Mouse (Mus musculus) urinary bladder, postnatal 25 days (tissue): ENCODE measurements around the gene Lmod2.
A peak's percentile ranks its signal among the peaks of the same experiment; 100 is the strongest.

Experiments
- DNase-seq: peaks from one replicate; pipeline ENCODE4 v3.0.0; 2022; ENCODE audit warnings: low spot score

Lmod2 gene

DNA sequence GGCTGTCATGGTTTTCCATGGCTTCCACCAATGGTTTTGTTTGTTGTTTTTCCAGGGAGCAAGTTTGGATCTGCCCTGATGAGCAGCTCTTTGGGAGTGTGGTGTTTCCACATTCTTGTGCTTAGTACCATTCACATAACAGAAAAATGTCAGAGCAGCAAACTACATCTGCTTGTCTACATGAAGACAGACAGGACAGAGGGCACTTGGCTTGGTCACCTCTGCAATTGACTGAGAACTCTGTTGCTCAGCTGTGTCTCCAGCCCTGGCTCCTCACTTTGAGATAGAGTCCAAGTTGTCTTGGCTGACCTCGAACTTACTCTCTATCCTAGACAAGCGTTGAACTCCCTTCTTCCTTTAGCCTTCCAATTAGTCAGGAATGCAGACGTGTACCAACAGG lies 4.8 kb downstream of the Lmod2 start:
- DNase-seq, result no peak

DNA sequence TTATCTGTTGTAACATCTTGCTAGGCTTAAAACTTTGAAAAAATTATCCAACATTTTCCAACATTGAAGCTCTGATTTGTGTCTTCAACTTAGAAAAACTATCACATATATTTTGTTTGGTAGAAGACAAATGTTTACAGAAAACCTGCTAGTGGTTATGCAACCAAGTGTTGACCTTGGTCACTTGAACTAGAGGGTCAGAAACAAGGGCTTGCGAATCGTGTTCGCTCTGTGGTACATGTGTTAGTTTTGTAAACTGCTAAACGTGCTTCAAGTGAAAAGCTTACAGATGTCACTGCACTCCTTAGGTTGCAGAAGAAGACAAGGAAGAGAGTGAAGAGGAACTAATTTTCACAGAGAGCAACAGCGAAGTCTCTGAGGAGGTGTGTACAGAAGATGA lies 5.4 kb downstream of the Lmod2 start:
- DNase-seq, result no peak

DNA sequence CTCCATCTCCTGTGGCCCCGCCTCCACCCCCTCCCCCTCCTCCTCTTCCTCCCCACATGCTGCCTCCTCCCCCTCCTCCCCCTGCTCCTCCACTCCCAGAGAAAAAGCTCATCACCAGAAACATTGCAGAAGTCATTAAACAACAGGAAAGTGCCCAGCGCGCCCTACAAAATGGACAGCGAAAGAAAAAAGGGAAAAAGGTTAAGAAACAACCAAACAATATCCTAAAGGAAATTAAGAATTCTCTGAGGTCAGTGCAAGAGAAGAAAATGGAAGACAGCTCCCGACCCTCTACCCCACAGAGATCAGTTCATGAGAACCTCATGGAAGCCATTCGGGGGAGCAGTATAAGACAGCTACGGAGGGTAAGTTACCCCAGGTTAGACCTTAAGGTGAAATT lies 6.7 kb downstream of the Lmod2 start:
- DNase-seq, result no peak

DNA sequence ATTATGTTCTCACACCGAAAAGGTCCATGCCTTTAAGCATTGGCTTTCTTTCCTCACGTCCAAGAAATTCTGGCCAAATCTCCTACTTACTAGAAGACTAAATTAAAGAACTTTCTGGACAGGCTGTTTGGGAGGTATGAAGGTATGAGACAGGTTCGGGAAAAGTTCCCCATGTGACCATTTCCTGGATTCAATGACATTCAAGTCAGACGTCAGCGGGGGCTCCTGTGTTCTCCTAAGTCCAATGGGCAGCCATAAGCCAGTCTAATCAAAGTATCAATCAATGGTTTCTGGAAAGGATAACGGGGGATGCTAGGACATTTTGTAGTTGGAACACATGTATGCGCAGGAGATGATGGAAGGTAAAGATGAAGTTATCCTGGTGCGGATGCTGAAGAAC lies 8.1 kb downstream of the Lmod2 start:
- DNase-seq, result no peak

DNA sequence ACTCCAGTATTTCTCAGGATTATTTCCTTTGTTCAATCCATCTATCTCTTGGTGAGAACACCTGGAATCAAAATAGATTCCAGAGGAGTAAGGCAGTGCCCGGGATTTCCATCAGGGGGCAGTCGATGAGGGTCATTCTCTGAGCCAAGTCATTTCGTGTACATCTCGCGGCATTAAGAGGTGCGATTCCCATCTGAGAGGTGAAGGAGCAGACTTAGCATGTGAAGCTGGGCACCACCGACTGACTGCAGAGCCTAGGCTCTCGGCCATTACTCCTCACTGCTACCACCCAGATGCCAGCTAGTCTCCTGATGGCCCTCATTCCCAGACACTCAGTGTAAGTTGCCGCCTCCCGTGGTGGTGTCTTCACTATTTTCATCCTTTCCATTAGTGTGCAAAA lies 8.9 kb downstream of the Lmod2 start:
- no peak for DNase-seq

DNA sequence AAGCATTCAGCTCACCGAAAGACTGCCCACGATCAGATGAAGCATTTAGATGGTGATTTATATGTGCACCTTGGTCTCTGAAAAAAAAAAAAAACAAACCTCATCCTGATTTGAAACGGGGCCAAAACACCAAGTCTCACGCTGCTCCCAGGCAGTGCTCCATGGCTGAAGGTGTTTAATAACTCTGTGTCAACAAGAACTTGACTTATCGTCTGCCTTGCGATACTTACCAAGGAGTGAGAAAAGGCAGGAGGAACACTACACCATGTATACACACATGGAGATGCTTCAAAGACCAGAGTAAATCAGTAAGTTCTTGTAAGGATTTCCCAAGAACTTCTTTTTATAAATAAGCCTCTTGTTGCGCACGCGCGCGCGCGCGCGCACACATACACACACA lies 10.0 kb downstream of the Lmod2 start:
- DNase-seq, result no peak

DNA sequence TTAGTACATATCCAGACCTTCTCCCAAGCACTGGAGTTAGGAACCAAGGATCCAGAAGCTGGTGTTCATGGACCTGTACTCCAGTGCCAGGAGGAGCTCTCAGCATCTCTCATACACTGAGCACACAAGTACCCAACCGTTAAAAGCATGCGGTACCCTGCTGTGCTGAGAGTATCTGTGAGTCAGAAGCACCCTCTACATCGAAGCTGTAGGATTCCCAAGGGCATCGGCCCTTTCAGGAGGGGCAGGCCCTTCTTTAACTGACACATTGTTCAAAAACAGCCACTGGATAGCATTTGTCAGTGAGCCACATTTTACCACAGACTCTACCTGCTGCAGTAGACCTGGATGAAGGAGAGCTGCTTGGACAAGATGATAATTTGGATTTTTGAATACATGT lies 10.6 kb downstream of the Lmod2 start:
- no peak for DNase-seq

DNA sequence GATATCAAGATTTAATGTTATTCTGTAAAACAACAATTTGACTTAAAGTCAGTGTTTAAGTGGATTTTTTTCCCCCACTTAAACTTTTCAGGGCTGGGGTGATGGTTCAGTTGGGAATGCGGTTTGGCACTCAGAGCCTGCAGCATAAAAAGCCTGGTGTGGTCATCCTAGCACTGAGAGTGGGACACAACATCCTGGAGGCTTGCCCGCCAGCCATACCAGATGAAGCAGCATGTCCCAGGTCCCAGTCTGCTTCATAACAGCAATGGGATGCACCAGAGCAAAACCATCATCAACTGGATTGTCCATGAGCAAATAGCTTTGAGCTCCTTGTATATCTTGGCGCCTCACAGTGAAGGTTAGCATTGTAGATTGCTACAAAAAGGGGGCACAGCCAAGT lies 11.1 kb downstream of the Lmod2 start:
- no peak for DNase-seq

DNA sequence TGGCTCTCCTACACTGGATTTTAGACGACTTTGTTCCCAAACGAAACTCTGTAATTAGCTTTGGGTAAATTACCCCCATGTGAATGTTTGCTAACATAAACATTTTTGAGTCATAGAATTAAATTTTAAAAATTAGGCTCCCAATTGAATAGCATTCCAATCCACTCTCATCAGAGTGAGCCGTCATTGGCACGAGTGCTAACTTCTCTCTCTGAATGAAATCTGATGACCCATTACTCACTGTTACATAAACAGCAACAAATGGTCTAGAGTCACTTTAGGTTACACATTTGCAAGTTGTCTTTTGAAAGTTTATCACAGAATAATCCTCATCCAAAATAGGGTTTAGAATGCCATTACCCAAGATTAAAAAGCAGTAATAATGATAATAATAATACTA lies 12.0 kb downstream of the Lmod2 start:
- DNase-seq, result no peak

DNA sequence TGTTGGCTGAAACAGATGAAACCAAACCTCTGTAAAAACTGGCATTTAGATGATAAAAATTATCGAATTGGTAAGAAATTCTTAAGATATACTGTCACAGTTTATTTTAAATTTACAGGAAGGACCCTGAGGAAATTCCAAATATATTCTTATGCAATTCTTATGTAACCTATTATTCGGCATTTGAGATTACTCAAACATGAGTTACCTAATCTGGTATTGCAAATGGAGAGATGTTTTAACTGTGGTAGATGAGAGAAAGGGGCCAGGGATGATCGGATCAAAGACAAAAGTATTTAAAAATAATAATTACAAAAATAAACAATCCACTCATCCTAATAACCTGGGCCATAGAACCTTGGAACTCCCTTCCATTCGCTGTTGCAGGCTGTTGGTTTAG lies 12.8 kb downstream of the Lmod2 start:
- DNase-seq, result no peak

DNA sequence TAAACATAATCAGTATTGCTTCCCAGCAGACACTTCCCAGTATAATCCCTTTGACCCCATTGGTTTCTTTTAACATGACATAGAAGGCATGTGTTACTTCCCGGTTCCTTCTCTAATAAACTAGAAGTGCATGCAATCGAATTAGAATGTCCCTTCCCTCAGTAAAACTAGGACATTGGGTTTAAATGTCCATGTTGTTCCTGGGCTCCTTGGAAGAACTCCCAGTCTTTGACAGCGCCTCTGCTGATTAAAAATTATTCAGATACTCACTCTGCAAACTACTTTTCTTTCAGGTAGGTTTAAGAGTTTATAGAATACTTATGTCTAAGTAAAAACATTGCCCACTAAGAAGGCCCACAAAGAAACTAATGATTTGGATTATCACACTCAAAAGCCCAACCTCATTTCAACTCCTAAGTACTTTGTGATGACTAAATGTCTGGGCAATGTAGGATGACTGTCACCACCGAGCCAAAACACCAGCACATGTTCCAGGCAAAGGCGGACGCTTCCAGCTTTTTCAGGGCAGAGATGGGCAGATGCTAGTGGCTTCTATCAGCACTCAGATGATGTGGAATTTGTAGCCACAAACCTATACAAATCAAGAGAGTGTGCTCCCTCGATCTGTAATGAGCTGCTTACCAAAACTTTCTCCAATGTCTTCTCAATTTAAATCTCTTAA lies 14.7 kb downstream of the Lmod2 start:
- no peak for DNase-seq

DNA sequence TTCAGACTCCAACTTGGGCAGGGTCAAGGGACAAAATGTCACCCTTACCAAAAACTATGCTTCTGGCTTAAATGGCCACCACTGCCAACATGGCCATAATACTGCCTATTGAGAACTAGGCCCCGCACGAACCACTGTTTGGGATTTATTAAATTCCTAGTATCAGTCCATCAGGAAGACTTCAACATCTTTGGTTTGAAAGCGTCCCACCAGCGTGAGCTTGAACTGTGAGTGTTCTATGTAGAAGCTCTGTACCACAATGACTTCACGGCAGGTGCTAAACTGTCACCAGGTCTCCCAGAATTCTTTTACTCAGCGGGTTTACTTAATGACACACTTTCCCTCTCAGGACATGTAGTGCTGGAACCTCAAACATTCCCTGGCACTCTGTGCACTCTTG lies 15.8 kb downstream of the Lmod2 start:
- no peak for DNase-seq

DNA sequence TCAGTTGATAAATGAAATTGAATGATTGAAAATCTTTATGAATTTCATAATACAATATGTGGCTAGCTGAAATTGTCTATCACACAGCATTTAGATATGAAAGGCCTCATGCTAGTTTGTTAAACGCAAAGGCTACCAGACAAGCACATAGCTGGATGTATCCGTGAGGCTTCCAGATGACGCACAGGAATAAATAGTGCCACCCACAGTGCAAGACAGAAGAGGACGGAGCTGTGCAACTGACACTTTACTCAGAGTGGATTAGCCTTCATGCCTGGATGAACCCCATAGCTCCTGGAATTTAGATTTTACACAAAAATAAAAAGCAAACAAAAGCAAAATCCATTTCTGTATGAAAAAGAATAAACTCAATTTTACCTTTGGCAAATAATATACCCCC lies 16.4 kb downstream of the Lmod2 start:
- DNase-seq, result no peak

DNA sequence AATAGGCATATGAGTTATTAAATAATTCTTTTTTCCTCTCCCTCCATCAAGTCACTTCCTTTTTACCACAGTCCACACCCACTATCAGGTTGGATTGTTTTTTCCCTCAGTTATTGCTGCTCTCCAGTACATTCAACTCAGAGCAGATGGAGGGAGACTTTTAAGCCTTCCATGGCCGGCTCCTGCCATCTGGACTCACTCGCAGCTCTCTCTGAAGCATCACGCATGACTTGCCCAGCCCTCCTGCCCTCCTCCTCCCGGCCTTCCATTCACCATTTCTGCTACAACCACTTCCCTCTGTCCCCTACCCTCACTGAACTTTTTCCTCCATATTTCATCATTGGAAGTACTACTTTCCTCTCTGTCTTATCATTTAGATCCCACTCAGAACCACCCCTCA lies 19.2 kb downstream of the Lmod2 start:
- no peak for DNase-seq

DNA sequence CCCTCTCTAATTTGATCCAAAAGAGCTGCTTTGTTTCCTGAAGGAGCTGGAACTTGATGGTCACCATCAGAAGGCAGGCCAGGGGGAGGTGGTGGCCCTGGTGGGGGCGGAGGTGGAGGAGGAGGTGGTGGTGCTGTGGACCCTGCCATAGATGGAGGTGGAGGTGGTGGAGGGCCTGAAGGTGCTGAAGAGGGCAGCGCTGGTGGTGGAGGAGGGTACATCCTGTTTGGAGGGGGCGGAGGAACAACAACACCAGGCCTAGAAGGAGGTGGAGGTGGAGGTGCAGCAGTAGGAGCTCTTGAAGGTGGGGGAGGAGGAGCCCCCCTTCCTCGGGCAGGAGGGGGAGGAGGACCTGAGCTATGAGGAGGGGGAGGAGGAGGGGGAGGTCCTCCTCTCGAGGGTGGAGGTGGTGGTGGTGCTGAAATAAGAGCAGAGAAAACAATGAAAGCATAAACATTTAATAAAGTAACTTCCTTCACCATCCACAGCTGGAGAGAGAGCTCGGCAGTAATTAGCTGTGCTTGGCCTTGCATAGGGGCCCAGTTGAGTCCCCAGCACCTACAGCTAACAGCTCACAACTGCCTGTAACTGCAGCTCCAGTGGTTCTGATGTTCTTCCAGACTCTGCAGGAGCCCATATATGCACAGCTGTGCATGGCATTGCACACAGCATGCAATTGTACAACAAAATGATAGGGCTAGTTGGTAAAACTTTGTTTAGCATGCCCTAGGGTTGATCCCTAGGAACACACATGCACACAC lies 21.9 kb downstream of the Lmod2 start:
- DNase-seq, result no peak

DNA sequence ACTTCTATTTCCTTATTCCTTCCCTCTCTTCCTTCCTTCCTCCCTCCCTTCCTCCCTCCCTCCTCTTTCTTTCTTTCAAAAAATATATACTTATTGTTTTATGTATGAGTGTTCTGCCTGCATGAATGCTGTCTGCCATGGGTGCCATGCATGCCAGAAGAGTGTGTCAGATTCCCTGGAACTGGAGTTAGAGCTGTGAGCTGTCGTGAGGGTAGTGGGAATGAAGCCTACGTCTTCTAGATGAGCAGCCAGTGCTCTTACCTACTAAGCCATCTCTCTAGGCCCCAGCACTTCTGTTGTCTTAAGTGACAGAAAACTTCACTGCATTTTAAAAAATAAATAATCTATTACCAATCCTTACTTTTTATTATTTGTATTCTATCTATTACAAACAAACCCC lies 23.4 kb downstream of the Lmod2 start:
- DNase-seq, result no peak

DNA sequence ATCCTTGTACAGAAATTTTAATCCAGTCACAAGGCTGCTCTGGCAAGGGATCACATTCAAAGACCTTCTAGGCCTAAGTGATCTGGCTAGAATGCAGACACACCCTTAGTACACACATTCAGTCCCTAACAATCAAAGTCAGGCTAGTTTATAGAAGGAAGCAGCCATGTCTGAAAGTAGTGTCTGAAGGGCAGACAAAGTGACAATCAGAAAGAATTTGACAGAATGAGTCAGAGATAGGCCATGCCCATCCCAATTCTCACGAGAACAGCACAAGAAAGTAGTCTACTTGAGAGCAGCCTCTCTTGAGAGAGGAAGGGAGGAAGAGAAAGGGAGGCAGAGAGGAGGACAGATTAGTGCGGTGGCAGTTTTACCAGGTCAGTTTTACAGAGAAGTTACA lies 24.5 kb downstream of the Lmod2 start:
- DNase-seq, result no peak

DNA sequence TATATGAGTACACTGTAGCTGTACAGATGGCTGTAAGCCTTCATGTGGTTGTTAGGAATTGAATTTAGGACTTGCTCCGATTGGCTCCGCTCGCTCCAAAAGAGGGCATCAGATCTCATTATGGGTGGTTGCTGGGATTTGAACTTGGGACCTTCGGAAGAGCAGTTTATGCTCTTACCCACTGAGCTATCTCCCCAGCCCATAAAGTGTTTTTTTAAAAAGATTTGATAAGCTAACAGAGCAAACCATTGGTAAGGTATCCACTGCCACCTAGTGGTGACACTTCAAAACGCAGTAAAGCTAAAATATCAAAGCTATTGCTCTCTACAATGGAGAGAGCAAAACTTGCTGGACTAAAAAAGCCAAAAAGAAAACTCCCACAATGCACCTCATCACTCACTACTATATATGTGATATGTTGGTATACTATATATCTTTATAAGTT lies 30.0 kb downstream of the Lmod2 start:
- DNase-seq, result peak; percentile 48

DNA sequence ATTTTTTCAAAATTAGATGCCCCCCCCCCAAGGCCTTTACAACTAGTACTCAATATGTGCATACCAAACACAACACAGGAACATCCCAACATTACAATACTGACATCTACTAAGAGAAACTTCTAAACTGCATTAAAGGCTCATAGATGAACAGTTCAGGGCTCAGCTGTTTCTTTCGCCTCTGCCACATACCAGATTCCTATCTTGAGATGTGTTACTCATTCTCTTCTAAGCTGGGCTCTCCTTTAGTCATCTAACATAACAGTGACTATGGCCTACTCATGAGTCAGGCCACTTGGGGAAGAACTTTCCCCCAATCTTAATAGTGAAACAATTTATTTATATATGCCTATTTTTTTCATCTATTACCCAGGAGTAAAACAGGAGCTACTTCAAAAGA lies 30.9 kb downstream of the Lmod2 start:
- no peak for DNase-seq

DNA sequence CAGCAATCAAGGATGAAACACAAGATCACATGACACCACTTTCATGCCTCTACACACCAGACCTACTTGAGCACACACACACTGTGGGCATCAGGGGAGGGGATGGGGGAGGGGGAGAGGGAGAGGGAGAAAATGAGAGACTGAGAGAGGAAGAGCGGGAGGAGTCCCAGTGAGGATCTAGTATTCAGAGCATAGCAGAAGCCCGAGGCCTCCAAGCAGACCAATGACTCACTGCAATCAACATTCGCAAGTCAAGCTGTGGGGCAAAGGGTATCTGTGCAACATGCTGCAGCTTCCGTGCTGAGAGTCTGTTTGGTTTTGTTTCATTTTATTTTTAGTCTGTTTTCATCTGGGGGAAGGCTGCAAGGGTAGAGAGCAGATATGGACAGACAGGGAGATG lies 34.5 kb downstream of the Lmod2 start:
- no peak for DNase-seq

DNA sequence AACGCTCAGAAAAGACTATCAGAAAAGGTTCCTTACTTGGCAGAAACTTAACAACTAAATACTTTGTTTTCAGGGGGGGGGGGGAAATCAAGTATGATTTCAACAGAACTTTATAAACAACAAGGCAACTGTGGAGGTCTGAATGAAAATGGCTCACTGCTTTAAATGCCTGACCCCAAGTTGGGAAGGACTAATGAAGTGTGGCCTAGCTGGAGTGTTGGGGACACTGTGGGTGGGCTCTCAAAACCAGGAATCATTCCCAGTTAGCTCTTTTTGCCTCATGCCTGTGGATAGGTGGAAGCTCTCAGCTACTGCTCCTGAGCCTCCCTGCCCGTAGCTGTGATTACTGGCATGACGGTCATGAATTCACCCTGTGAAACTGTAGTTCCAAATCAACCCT lies 36.5 kb downstream of the Lmod2 start:
- DNase-seq, result no peak

DNA sequence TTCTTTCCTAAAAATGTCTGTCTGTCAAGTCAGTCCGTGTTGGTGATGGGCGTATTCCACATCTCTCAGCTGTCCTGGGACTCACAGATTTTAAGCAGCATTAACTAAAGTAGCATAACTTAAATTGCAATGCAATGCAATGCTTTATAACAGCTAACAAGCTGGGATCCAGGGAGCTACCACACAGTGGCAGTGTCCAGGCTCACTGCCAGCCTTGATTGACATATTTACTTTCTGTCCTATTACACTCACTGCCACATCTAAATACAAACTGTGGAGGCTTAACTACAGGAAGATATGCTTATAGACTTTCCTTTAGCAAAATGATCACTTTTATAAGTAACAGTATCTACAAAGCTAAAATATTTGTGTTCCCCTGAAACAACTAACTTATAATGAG lies 38.3 kb downstream of the Lmod2 start:
- DNase-seq, result no peak

DNA sequence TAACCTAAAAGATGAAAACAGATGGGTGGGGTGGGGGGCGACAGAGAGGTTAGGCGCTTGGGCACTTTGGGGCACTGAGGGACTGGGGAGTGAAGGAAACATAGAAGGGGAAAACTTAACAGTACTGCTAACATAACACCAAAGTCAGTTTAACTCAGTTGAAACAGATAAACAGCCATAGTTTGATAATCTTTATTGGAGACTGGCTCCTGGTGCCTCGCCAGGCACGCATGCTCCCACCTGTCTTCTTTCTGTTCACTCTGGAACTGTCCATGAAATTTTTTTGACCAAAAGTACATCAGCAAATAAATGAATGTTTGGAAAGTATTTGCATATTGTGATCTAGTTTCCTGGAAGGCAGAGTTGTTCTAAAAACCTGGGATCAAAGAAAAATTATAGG lies 43.7 kb downstream of the Lmod2 start:
- DNase-seq, result no peak

DNA sequence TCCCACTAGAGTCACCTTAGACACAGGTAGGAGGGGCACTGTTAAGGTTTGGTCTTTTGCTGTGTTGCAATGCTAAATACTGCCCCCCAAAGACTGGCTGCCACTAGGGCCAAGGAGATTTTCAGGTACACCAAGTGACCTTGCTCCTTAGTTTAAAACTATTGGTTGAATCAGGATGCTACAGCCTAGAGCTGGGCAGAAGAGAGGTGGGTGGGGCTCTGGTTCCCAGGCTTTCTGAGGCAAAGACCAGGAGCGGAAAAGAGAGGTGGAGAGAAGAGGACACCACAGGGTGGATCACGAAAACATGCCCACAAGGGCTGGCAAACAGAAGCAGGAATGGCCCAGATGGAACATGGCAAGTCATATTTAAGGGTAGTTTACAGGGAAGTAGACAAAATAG lies 44.6 kb downstream of the Lmod2 start:
- no peak for DNase-seq
